ENCODE assay signal across 18 mouse cellular contexts in the genomic region with DNA sequence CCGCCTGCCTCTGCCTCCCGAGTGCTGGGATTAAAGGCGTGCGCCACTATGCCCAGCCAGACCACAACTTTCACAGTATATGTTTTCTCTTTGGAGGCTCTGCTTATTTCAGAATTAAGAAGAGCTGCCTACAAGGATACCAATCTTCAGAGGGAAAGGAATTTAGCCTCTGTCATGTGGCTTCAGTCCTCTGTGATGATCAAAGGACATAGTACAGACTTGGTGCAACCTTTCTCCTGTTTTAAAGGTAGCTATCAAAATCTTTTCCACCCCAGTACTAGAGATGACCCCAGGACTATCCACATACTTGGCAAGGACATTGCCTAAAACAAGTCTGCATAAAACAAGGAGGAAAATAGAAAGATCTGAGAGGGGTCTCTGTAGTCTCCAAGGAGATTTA. TPM values are rescaled to one million over a fixed set of nuclear protein-coding genes. Genes with fewer than 3 reads are reported as not detected.
DNase-seq lines count a peak whose midpoint lies in the region; ATAC-seq lines count a peak whose summit lies in the region.
"Had no signal": no experiment of that assay in that cellular context is flagged by ENCODE, and none has a peak within 500 bp of the region (broad histone marks: within the 10 kb centered on the region; RNA-seq: fewer than 3 reads in every experiment).

No protein-coding gene starts in this region.

- peaks cover 15% of the 10 kb centered on the region; the same call in 1 of the 2 replicates for H3K36me3 ChIP-seq in heart, embryonic 13.5 days
- no peaks in the 10 kb centered on the region for H3K36me3 ChIP-seq in intestine, embryonic 16.5 days (ENCODE audit: control insufficient read depth, insufficient read depth, low read length)

- peak overlapping the region; percentile 70 for H3K27ac ChIP-seq in heart, embryonic 13.5 days (replicated peaks)
- H3K27ac ChIP-seq in intestine, embryonic 16.5 days (ENCODE audit: low read length), result peak overlapping the region; percentile 20
- H3K27ac ChIP-seq: kidney, postnatal 0 days; macrophage; midbrain, embryonic 12.5 days had no signal

- intact Hi-C loops in left cerebral cortex, postnatal 4 days (cut with DNase I), result no loop called here

- H3K9me3 ChIP-seq in heart, embryonic 13.5 days, result no peaks in the 10 kb centered on the region
- H3K9me3 ChIP-seq in intestine, embryonic 16.5 days (ENCODE audit: control insufficient read depth, low read length), result no peaks in the 10 kb centered on the region
- H3K9me3 ChIP-seq: midbrain, embryonic 12.5 days had no signal

- H3K4me2 ChIP-seq in heart, embryonic 13.5 days, result no peak overlapping the region
- H3K4me2 ChIP-seq in intestine, embryonic 16.5 days (ENCODE audit: low read depth, low read length), result no peak overlapping the region
- H3K4me2 ChIP-seq: midbrain, embryonic 12.5 days had no signal

- no peak overlapping the region for H3K4me3 ChIP-seq in heart, embryonic 13.5 days
- H3K4me3 ChIP-seq in intestine, embryonic 16.5 days (ENCODE audit: low read length), result no peak overlapping the region
- H3K4me3 ChIP-seq: erythroblast, embryonic 14.5 days; midbrain, embryonic 12.5 days had no signal

- no peaks in the 10 kb centered on the region for H3K27me3 ChIP-seq in heart, embryonic 13.5 days (replicated peaks)
- H3K27me3 ChIP-seq in intestine, embryonic 16.5 days (replicated peaks; ENCODE audit: control insufficient read depth, insufficient read depth, low read length), result no peaks in the 10 kb centered on the region
- H3K27me3 ChIP-seq: midbrain, embryonic 12.5 days had no signal

- peaks cover 26% of the 10 kb centered on the region for H3K4me1 ChIP-seq in heart, embryonic 13.5 days
- H3K4me1 ChIP-seq in intestine, embryonic 16.5 days (ENCODE audit: control insufficient read depth, insufficient read depth, low read length), result peaks cover 6% of the 10 kb centered on the region

- no peak for DNase-seq in heart, postnatal 4 days
- DNase-seq in kidney, adult 8-10 months, result peak; percentile 51 to 66
- DNase-seq in kidney, postnatal 25 days, result no peak
- DNase-seq in naive thymus-derived CD4-positive, alpha-beta T cell, adult 2 months (ENCODE audit: low read depth), result peak; percentile 40
- no peak for DNase-seq in left cerebral cortex, postnatal 4 days
- DNase-seq: adrenal gland, postnatal 10 days; B cell, adult 2 months; cerebellum, adult 11-12 months; cerebellum, postnatal 36 days; liver, postnatal 0 days; thymus, adult 2 months had no signal

- no peak overlapping the region for H3K9ac ChIP-seq in heart, embryonic 13.5 days
- no peak overlapping the region for H3K9ac ChIP-seq in intestine, embryonic 16.5 days (ENCODE audit: low read depth, low read length)
- H3K9ac ChIP-seq: liver, postnatal 0 days; midbrain, embryonic 12.5 days had no signal

- ATAC-seq in heart, embryonic 13.5 days (ENCODE audit: extremely low read depth, insufficient number of reproducible peaks, low FRiP score, low TSS enrichment), result no peak
- 0 out of 2 replicates have a peak, but pooled peaks have one; percentile 26 for ATAC-seq in intestine, embryonic 16.5 days
- ATAC-seq: forebrain, embryonic 14.5 days; liver, postnatal 0 days had no signal

- WGBS in heart, embryonic 13.5 days, result 94% methylated on average over 4 of the region's 4 CpGs
- WGBS in intestine, embryonic 16.5 days, result 93% methylated on average over 4 of the region's 4 CpGs

RNA-seq across cellular contexts. Expression of gene Usp3, which starts 34.0 kb away (rescaled TPM):
- 39.1 and 41.3 TPM in 2 replicates for polyA plus RNA-seq in heart, embryonic 13.5 days (2015; fragmentation: Nextera tagmentation; extraction: Ambion mirVana)
- total RNA-seq in heart, postnatal 4 days (2021), result 10 to 100 TPM; 45.8 to 48.5 TPM
- polyA plus RNA-seq in intestine, embryonic 16.5 days (2015; fragmentation: Nextera tagmentation; extraction: Ambion mirVana), result 75.5 and 79.1 TPM in 2 replicates
- 10 to 100 TPM; 60.7 to 67.3 TPM for total RNA-seq in left cerebral cortex, postnatal 4 days (2021)

RNA-seq across cellular contexts. Expression of gene Fbxl22, which starts 44.6 kb away (rescaled TPM):
- polyA plus RNA-seq in heart, embryonic 13.5 days (2015; fragmentation: Nextera tagmentation; extraction: Ambion mirVana), result 65.3 and 66.9 TPM in 2 replicates
- total RNA-seq in heart, postnatal 4 days (2021), result 10 to 100 TPM; 84.3 to 92.5 TPM
- 12.7 and 14.1 TPM in 2 replicates for polyA plus RNA-seq in intestine, embryonic 16.5 days (2015; fragmentation: Nextera tagmentation; extraction: Ambion mirVana)
- under 1 TPM; 0.24 to 0.46 TPM for total RNA-seq in left cerebral cortex, postnatal 4 days (2021)
- polyA plus RNA-seq: macrophage had no signal

Comparison
In these comparisons a context has a peak if more than half of its experiments do, and no peak if none do; other contexts are left out.
1. DNase-seq: peak in kidney, adult 8-10 months (2 of 2) and naive thymus-derived CD4-positive, alpha-beta T cell, adult 2 months (single experiment); none in heart, postnatal 4 days (single experiment), kidney, postnatal 25 days (0 of 2) and left cerebral cortex, postnatal 4 days (single experiment).
2. RNA of gene Fbxl22, which starts 44.6 kb away (total RNA-seq): 84.3 to 92.5 TPM in heart, postnatal 4 days; 0.24 to 0.46 TPM in left cerebral cortex, postnatal 4 days; every median in the first group is over 10 times any median in the second.